17 mouse cellular contexts compared by ENCODE assay signal in the genomic region with DNA sequence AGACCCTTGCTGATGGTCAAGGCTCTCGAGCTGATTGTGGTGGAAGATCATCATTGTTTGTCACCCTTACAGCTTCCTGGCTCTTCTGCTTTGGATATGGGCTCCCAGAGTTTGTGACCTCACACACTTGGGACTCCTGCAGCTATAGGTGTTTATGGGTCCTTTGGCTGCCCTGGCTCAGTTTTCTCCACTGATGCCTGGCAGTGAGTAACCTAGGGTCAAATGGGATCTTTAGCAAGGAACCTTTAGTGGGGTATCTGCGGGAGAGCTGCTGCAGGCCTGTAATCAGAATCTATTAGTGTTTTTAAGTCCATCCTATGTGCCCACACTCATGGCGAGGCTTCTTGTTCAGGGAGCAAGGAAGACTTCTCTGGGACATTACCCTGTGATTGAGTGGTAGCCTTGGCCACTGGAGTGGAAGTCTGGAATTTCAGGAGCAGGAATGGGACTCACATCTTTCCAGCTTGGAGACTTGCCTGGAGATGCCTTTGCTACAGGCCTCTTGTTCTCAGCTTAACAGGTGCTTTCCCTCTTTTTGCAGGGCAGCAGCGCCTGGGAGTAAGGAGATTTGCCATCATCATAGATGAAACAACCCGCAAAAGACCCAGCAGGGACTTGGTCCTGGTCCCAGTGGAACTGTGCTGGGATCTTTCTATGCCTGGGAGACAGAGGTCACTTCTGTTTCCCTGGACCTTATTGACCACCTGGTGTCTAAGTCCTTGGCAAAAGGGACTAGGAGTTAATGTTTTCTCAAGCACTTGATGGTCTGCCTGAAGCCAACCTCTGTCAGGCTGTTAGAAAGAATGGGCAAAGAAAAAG.
"Had no signal": no experiment of that assay in that cellular context is flagged by ENCODE, and none has a peak within 500 bp of the region (broad histone marks: within the 10 kb centered on the region; RNA-seq: fewer than 3 reads in every experiment).

No protein-coding gene starts in this region.

- H3K9ac ChIP-seq: limb, embryonic 12.5 days; liver, embryonic 13.5 days; liver, postnatal 0 days; neural tube, embryonic 15.5 days had no signal

- H3K27ac ChIP-seq: limb, embryonic 12.5 days; liver, embryonic 13.5 days; neural tube, embryonic 15.5 days had no signal

- H3K4me2 ChIP-seq: limb, embryonic 12.5 days; liver, embryonic 13.5 days; neural tube, embryonic 15.5 days had no signal

- H3K36me3 ChIP-seq: limb, embryonic 12.5 days; liver, embryonic 13.5 days; neural tube, embryonic 15.5 days had no signal

- DNase-seq: layer of hippocampus, adult 9-11 months; layer of hippocampus, postnatal 36 days; liver; liver, embryonic 13.5 days; liver, postnatal 0 days; lung, postnatal 36 days; midbrain, embryonic 14.5 days; right cerebral cortex, adult 18-20 months; right cerebral cortex, postnatal 25 days; thymus, adult 18-20 months; thymus, postnatal 14 days had no signal

- H3K27me3 ChIP-seq: limb, embryonic 12.5 days; liver, embryonic 13.5 days; neural tube, embryonic 15.5 days had no signal

- ATAC-seq: hindbrain, embryonic 16.5 days; inflammation-experienced regulatory T-cells, adult 6 months; intestine, postnatal 0 days; liver, postnatal 0 days had no signal

- H3K4me1 ChIP-seq: limb, embryonic 12.5 days; liver, embryonic 13.5 days; neural tube, embryonic 15.5 days had no signal

- H3K9me3 ChIP-seq: limb, embryonic 12.5 days; liver, embryonic 13.5 days; neural tube, embryonic 15.5 days had no signal

- H3K4me3 ChIP-seq: limb, embryonic 12.5 days; liver, embryonic 13.5 days; myocyte; neural tube, embryonic 15.5 days had no signal
